ENCODE assay signal across 8 mouse cellular contexts in the genomic region with DNA sequence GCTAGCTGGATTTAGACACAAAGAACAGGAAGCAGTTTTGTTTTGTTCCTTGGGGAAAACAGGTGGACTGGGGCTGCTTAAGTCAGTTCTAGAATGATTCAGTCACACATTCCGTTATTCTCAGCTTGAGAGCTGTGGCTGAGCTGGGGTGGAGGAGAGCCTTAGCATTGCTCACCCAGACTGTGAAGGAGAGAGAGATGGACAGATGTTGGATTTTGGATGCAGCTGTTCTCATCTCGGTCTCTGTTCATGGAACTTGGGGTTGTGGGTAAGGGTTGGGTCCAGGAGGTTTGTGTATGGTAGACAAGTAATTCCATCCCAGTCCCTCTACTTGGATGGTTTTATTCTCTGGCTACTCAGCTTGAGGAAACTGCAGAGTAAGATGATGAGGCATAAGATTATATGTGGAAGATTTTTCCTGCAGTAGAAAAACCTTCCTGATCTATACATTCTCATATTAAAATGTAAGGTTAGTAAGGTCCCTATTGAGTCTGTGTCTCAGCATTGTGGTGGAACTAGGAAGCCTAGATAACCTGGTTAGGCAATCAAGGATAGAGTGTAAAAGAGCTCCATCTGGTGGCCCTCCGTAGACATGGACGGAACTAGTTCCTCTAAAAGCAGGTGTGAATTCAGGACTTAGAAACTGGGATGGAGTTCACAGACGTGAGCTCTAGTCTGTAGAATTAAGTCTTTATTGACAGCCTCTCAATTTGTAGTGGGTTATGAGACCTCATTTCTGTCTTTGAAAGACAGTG. TPM values are rescaled to one million over a fixed set of nuclear protein-coding genes. Genes with fewer than 3 reads are reported as not detected.
A peak's percentile ranks its signal among the peaks of the same experiment; 100 is the strongest.
DNase-seq lines count a peak whose midpoint lies in the region; TF ChIP-seq lines count a peak whose summit lies in the region.

No protein-coding gene starts in this region.

- peak; percentile 24 for DNase-seq in adrenal gland, postnatal 10 days
- DNase-seq in adrenal gland, adult 2 months: no peak
- DNase-seq in kidney, postnatal 10 days: peak; percentile 23
- no peak for DNase-seq in kidney, adult 11 months
- DNase-seq in brain, embryonic 14.5 days (ENCODE audit: low read depth): peak; percentile 49
- peak; percentile 50 for DNase-seq in lung, postnatal 36 days
- no peak for DNase-seq in frontal cortex, adult 2 months (ENCODE audit: extremely low spot score in 1 of 2, low spot score in 1 of 2)
- DNase-seq in layer of hippocampus, adult 8-10 months (ENCODE audit: low spot score in 2 of 2): no peak

- peak; percentile 65; the same call in 1 of the 2 replicates for TF ChIP-seq CTCF in brain, embryonic 14.5 days (IDR thresholded peaks at IDR 0.05; ENCODE audit: borderline replicate concordance, extremely low read depth, insufficient read depth, insufficient read length)

- TF ChIP-seq POLR2A in brain, embryonic 14.5 days (IDR thresholded peaks at IDR 0.05; ENCODE audit: borderline replicate concordance, extremely low read depth, insufficient read depth, insufficient read length, poor library complexity, severe bottlenecking): no peak

RNA-seq across cellular contexts. Expression of gene Dera, which starts 7.0 kb away (rescaled TPM):
- 10 to 100 TPM; 28.9 to 31.6 TPM for total RNA-seq in adrenal gland, postnatal 10 days (2021)
- total RNA-seq in adrenal gland, adult 2 months (2021): 10 to 100 TPM; 12.6 to 22.5 TPM
- 4.1 and 5.1 TPM in 2 replicates for polyA plus RNA-seq in adrenal gland, adult 2 months (2012; rRNA removed)
- 6.0 and 6.4 TPM in 2 replicates for polyA plus RNA-seq in brain, embryonic 14.5 days (2012; rRNA removed)
- 3.8 and 4.1 TPM in 2 replicates for polyA plus RNA-seq in frontal cortex, adult 2 months (2012; rRNA removed)
- total RNA-seq in layer of hippocampus, adult 8-10 months (2022): 1 to 10 TPM; 5.8 to 7.1 (median 6.2) TPM

RNA-seq across cellular contexts. Expression of gene Strap, which starts 12.5 kb away (rescaled TPM):
- total RNA-seq in adrenal gland, postnatal 10 days (2021): 100 to 1,000 TPM; 102 to 113 TPM
- total RNA-seq in adrenal gland, adult 2 months (2021): 100 to 1,000 TPM; 110 to 143 TPM
- 78.8 and 79.6 TPM in 2 replicates for polyA plus RNA-seq in adrenal gland, adult 2 months (2012; rRNA removed)
- 68.0 and 75.4 TPM in 2 replicates for polyA plus RNA-seq in brain, embryonic 14.5 days (2012; rRNA removed)
- polyA plus RNA-seq in frontal cortex, adult 2 months (2012; rRNA removed): 66.6 and 67.4 TPM in 2 replicates
- total RNA-seq in layer of hippocampus, adult 8-10 months (2022): 100 to 1,000 TPM; 105 to 120 (median 109) TPM

Comparison
In these comparisons a context has a peak if more than half of its experiments do, and no peak if none do; other contexts are left out.
1. DNase-seq: peak in adrenal gland, postnatal 10 days (single experiment), kidney, postnatal 10 days (single experiment), brain, embryonic 14.5 days (single experiment) and lung, postnatal 36 days (single experiment); none in adrenal gland, adult 2 months (single experiment), kidney, adult 11 months (single experiment), frontal cortex, adult 2 months (0 of 2) and layer of hippocampus, adult 8-10 months (0 of 2).